10 mouse cellular contexts compared by ENCODE assay signal in genomic region chr3:151716246-151716645, GRCm38 (mm10). TPM values are rescaled to one million over a fixed set of nuclear protein-coding genes. Genes with fewer than 3 reads are reported as not detected.
A peak's percentile ranks its signal among the peaks of the same experiment; 100 is the strongest.
DNase-seq lines count a peak whose midpoint lies in the region; ATAC-seq lines count a peak whose summit lies in the region.
"Had no signal": no experiment of that assay in that cellular context is flagged by ENCODE, and none has a peak within 500 bp of the region (broad histone marks: within the 10 kb centered on the region; RNA-seq: fewer than 3 reads in every experiment).

No protein-coding gene starts in this region.

- H3K27me3 ChIP-seq in neural tube, embryonic 11.5 days (ENCODE audit: control insufficient read depth, insufficient read depth, low read length): no peaks in the 10 kb centered on the region

- 0 out of 2 replicates have a peak, but pooled peaks have one; percentile 61 for ATAC-seq in neural tube, embryonic 11.5 days (ENCODE audit: insufficient read depth, low FRiP score, low TSS enrichment)

- H3K4me3 ChIP-seq in neural tube, embryonic 11.5 days (ENCODE audit: low read depth, low read length): no peak overlapping the region

- DNase-seq in gastrocnemius, adult 18-20 months (ENCODE audit: low spot score): peak; percentile 10
- no peak for DNase-seq in gastrocnemius, postnatal 14 days
- DNase-seq in neural tube, embryonic 11.5 days (ENCODE audit: low spot score): no peak
- DNase-seq in neural tube, embryonic 10.5 days (ENCODE audit: extremely low spot score, low spot score): no peak
- DNase-seq in embryo, embryonic 10.5 days (ENCODE audit: low spot score): peak; percentile 76
- peak; percentile 22 to 54 for DNase-seq in kidney, postnatal 36 days
- peak; percentile 78 for DNase-seq in retina, embryonic 14.5 days (ENCODE audit: low spot score)
- no peak for DNase-seq in gastrocnemius, postnatal 36 days

- H3K9me3 ChIP-seq in neural tube, embryonic 11.5 days (ENCODE audit: control insufficient read depth, low read length): no peaks in the 10 kb centered on the region

- no peak overlapping the region for H3K27ac ChIP-seq in neural tube, embryonic 11.5 days (ENCODE audit: low read depth, low read length)

- no peaks in the 10 kb centered on the region for H3K4me1 ChIP-seq in neural tube, embryonic 11.5 days (ENCODE audit: control insufficient read depth, insufficient read depth, low read length)

- 50% methylated on average over 1 of the region's 1 CpGs for WGBS in neural tube, embryonic 11.5 days

- no peak overlapping the region for H3K9ac ChIP-seq in neural tube, embryonic 11.5 days (ENCODE audit: low read length)

- intact Hi-C loops in gastrocnemius, postnatal 14 days (cut with DNase I; ENCODE audit: low total_unique reads): loop anchor here (5.0 kb wide), 2 partner anchors 56 to 376 kb away; no protein-coding TSS in a partner anchor
- intact Hi-C loops in gastrocnemius, postnatal 36 days (cut with DNase I): loop anchor here (2.0 to 5.0 kb wide), 2 partner anchors 59 to 376 kb away; no protein-coding TSS in a partner anchor

- H3K36me3 ChIP-seq in neural tube, embryonic 11.5 days (ENCODE audit: control insufficient read depth, insufficient read depth, low read length): no peaks in the 10 kb centered on the region

- no peak overlapping the region for H3K4me2 ChIP-seq in neural tube, embryonic 11.5 days (ENCODE audit: low read depth)

RNA-seq across cellular contexts. Expression of gene Ifi44, which starts 33.5 kb away (rescaled TPM):
- total RNA-seq in gastrocnemius, adult 18-20 months (2021): not detected
- total RNA-seq in gastrocnemius, postnatal 14 days (2021): not detected
- polyA plus RNA-seq in neural tube, embryonic 11.5 days (2014; fragmentation: Nextera tagmentation; extraction: Ambion mirVana): 0.11 TPM in 1 of 2 replicates, not detected in the other
- under 1 TPM in 1 of 2 experiments, not detected in 1; 0.52 TPM for total RNA-seq in gastrocnemius, postnatal 36 days (2021)
- total RNA-seq: layer of hippocampus, postnatal 14 days had no signal

RNA-seq across cellular contexts. Expression of gene Ifi44l, which starts 46.4 kb away (rescaled TPM):
- total RNA-seq in gastrocnemius, adult 18-20 months (2021): not detected
- not detected for total RNA-seq in gastrocnemius, postnatal 14 days (2021)
- not detected in 2 replicates for polyA plus RNA-seq in neural tube, embryonic 11.5 days (2014; fragmentation: Nextera tagmentation; extraction: Ambion mirVana)
- total RNA-seq in gastrocnemius, postnatal 36 days (2021): not detected
- total RNA-seq: layer of hippocampus, postnatal 14 days had no signal
- polyA plus RNA-seq: testis, adult 2 months had no signal

Comparison
In these comparisons a context has a peak if more than half of its experiments do, and no peak if none do; other contexts are left out.
1. DNase-seq: peak in gastrocnemius, adult 18-20 months (single experiment), embryo, embryonic 10.5 days (single experiment), kidney, postnatal 36 days (2 of 2) and retina, embryonic 14.5 days (single experiment); none in gastrocnemius, postnatal 14 days (single experiment), neural tube, embryonic 11.5 days (single experiment), neural tube, embryonic 10.5 days (single experiment) and gastrocnemius, postnatal 36 days (0 of 2).